Mouse (Mus musculus): Measurements from ENCODE around the gene Zc3h10. TPM values are rescaled to one million over a fixed set of nuclear protein-coding genes. Genes with fewer than 3 reads are reported as not detected.

Zc3h10 gene
- 10 to 100 TPM; 25.6 to 28.0 TPM for total RNA-seq (2023)

DNA sequence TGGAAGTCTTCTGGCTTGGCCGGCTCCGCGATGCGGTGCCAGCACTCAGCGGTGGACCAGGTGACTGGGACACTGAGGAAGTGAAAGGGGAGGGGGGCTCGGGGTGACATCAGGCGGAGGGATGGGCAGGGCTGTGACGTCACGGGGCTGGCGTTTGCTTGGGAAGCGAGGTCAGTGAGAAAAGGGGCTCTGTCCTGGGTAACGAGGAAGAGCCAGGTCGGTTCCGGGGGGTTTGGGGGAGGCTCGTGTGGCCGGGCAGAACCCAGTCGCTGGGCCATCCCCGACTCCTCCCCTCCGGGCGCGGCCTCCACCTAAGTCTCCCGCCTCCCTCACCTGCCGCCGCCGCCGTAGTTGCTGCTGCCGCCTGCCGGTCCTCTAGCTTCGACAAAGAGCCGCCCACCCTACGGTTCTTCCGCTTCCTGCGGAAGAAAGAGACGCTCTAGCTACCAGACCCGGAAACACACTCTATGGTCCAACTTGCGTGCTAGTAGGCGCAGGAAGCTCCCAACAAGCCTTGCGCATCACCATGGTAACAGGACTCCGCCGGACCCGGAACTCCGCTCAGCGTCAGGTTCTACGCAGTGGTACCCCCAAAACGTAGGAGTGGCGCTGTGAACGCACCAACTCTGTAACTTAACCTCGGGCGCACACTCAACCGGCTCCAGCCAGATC, at the start of gene Zc3h10:
Gene Zc3h10 (minus strand): TSS at position 414 of the 672 bp plus-strand sequence.

DNA sequence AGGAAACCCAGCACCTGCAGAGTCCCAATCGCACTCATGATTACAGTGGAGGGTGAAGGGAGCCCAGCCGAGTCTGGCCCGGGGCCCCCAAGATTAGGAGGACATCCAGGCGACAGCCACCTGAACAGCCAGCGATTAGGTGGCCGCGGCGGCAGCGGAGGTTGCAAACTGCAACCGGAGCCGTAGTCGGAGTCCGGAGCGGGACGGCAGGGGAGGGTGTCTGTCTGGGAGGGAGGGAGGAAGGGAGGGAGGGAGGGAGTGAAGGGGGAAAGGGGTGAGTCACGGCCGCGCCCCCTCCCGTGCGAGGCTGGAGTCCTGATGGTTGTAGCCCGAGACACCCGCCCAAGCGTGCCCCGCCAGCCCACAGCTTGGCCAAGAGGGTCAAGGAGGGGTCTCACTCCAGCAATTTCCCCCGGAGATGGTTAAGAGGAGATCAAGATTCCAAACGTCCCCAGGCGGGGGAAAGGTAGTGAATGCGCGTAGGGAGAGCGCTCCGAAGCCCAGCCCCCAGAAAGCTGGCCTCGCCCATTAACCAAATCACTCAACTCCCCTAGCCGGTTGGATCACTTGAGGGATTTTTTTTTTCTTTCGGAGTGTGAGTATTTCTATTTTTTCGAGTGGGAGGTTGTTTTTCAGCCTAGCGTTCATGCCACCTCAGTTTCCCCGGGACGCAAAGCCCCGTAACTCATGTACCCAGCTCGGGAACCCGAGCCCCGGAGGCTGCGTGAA, 42.1 kb upstream of the Zc3h10 start, which contains the start of gene Erbb3:
Gene Erbb3 (minus strand): TSS at position 189 of the 729 bp plus-strand sequence.

DNA sequence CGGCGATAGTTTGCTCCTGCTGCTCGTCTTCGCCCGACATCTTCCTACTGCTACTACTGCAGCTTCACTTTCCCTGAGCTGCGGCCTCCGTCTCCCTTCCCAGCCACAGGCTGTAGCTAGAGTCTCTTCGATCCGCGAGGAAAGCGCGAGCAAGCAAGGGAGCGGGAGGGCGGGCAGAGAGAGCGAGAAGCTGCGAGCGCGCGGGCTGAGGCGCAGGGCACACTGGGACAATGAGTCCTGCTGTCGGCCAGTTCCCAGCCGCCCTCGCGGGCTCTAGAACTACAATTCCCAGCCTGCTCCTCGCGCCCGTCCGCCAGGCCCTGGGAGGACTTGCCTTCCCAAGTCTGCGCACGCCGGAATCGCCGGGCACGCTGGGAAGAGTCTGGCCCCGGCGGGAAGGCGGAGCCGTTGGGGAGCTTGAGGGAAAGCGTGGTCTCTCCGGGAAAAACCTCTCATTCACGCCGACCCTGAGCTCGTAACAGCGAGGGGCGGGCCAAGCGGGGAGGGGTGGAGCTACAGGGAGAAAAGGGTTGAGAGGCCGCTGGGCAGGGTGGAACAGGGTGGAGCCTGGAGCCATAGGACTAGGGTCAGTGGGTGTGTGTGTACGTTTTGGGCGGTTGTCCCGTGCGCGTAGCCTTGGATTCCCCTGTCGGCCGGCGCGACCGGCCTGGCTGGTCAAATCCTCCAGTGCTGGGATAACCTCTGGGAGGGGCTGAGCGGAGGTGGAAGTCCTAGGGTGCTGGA, 18.4 kb upstream of the Zc3h10 start, which contains the start of gene Pa2g4:
Gene Pa2g4 (minus strand): TSS at position 200 of the 744 bp plus-strand sequence.

DNA sequence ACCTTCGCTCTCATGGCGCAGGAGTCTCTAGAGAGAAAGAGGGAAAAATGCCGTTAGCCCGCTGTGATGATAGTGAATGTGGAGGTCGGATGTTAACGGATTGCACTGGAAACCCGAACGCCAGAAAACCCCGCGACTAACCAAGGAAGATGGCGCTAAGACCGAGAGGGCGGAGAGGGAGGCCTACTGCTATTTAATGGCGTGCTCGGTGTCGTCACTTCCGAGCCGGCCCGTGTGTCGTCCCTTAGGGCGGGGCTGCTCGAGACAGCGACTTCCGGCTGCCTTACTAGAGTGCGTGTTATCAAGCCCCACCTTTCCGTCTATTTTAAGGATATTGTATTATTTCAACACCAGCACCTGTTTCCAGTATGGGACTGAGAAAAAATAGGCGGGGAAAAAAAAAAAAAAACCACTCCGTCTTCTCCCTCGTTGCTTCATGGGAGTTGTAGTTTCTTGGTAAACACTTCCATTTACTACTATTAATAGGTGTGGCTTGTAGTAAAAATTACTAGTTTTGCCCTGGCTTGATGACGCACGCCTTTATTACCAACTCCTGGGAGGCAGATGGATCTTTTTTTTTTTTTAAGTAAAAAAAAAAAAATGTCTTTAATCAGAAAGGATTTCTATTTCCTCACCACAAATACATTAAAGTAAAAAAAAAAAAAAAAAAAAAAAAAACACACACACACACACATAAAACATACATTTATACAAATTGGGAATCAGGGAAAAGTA, 1.5 kb upstream of the Zc3h10 start, which contains the start of gene Rpl41:
Gene Rpl41 (minus strand): TSS at position 359 of the 735 bp plus-strand sequence.

DNA sequence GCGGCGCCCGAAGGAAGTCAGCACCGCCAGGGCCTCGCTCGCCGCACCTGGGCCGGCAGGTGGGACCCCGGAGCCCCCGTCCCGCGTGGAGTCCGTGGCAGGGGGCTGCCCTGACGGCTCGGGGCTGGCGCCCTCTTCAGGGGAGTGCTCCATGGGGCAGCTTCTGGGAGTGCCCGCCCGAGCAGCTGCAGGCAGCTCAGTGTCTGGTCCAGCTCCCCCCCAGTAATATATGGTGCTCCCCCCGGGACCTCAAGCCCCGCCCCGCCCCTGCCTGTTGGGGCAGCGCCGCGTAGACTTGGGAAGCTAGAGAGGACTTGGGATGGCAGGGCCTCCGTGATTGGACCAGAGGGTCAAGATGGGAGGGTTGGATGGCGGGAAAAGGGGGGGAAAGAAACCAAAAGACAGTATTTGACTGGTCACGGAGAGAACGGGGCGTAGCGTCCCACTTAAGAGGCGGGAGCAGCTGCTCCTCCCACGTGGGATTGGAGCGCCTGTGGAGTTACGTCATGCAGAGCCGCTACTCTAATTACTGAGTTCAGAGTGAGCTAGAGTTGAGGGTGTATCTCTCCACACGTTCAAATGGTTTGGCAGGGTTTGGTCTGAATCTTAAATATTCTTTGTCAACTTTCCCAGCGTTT, 21.8 kb downstream of the Zc3h10 start, which contains the start of gene Esyt1:
Gene Esyt1 (minus strand): TSS at position 201 of the 638 bp plus-strand sequence.

DNA sequence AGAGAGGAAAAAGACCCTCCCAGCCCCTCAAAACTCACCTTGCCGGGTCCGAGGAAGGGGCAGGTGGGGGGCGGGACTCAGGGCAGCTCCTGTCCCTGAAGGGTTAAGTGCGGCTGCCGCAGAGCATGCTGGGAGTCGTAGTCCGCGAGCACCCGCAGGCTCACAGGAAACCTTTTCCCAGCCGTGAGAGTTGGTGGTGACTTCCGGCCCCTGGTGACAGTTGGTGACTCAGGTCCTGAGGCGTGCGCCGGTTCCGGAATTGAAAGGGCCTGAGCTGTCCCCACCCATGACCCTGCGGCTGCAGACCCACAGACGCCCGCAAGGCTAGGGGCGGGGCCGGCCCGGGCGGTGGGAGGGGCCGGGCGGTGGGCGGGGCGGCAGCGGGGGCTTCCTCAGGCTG, 49.0 kb downstream of the Zc3h10 start, which contains the start of gene Myl6b:
Gene Myl6b (minus strand): TSS at position 96 of the 400 bp plus-strand sequence.

DNA sequence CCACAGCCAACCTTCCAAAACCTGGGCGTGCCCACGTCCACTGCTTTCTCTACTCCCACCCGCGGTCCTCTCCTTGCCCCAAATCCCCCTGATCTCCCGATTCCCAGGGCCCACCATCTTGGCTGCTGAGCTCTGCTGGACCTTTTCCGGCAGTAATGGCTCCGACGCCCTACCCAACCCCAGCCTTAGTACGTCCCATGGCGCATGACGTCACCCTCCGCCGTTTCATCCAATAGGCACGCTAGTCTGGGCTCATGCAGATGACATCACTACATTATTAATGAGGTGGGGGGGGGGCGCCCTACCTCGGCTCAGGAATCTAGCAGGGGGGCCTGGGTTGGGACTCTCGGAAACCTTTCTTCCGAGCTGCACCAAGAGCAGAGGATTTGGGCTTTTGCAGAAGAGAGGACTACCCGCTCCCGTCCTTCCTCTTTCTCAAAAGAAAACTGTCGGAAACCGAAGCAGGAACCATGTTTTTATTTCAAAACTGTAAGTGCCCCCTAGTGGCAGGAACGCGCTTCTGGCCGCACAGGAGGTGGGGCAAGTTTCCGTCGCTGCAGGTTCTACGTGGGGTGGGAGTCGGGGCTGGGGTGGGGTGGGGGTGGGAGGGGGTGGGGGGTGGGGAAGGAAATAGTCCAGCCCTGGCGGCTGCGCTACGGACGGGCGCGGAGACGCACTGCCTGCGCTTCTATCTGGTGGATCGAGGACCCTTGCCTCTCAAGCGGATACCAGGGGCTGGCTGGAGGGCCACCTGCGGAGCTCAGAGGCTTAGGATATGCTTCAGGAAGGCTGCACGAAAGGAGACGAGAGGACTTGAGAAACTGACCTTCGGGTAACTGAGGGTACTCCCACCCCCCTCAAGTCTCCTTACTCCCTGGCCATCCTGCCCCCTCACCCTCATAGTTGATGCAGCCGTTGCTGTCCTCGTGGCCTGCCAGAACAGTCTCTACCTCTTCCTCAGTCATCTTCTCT, 53.6 kb downstream of the Zc3h10 start, which contains the start of gene Myl6:
Gene Myl6 (minus strand): TSS at position 451 of the 972 bp plus-strand sequence.

Other genes starting within 250 kb of the Zc3h10 start
- not detected for gene Il23a, start 249.0 kb downstream of the Zc3h10 start, total RNA-seq (2023)
- gene Pan2, start 244.4 kb downstream of the Zc3h10 start, total RNA-seq (2023), result 10 to 100 TPM; 27.4 to 30.6 TPM
- 10 to 100 TPM; 26.9 to 36.3 TPM for gene Cnpy2, start 225.3 kb downstream of the Zc3h10 start, total RNA-seq (2023)
- gene Cs, start 210.0 kb downstream of the Zc3h10 start, total RNA-seq (2023), result 100 to 1,000 TPM in 1 of 2 experiments, 10 to 100 TPM in 1; 93.2 to 107 TPM
- gene Coq10a, start 178.8 kb downstream of the Zc3h10 start, total RNA-seq (2023), result 10 to 100 TPM; 15.4 to 17.8 TPM
- 10 to 100 TPM; 35.0 to 42.4 TPM for gene Ankrd52, start 170.7 kb downstream of the Zc3h10 start, total RNA-seq (2023)
- not detected for gene Slc39a5, start 146.5 kb downstream of the Zc3h10 start, total RNA-seq (2023)
- 10 to 100 TPM; 31.6 to 43.5 TPM for gene Nabp2, start 136.3 kb downstream of the Zc3h10 start, total RNA-seq (2023)
- 10 to 100 TPM; 37.6 to 38.5 TPM for gene Rnf41, start 136.1 kb downstream of the Zc3h10 start, total RNA-seq (2023)
- gene Smarcc2, start 88.5 kb downstream of the Zc3h10 start, total RNA-seq (2023), result 10 to 100 TPM; 95.0 to 97.7 TPM
- gene Myl6, start 53.6 kb downstream of the Zc3h10 start, total RNA-seq (2023), result 1,000 to 10,000 TPM; 1,139 to 1,227 TPM
- 1 to 10 TPM in 1 of 2 experiments, under 1 TPM in 1; 0.98 to 1.8 TPM for gene Myl6b, start 49.1 kb downstream of the Zc3h10 start, total RNA-seq (2023)
- 100 to 1,000 TPM; 126 to 159 TPM for gene Esyt1, start 21.9 kb downstream of the Zc3h10 start, total RNA-seq (2023)
- 1,000 to 10,000 TPM; 1,597 to 1,656 TPM for gene Rpl41, start 1.5 kb upstream of the Zc3h10 start, total RNA-seq (2023)
- 10 to 100 TPM; 42.7 to 48.3 TPM for gene Pa2g4, start 18.2 kb upstream of the Zc3h10 start, total RNA-seq (2023)
- under 1 TPM; 0.49 to 0.58 TPM for gene Erbb3, start 41.9 kb upstream of the Zc3h10 start, total RNA-seq (2023)
- gene Rps26, start 79.0 kb upstream of the Zc3h10 start, total RNA-seq (2023), result 100 to 1,000 TPM; 471 to 533 TPM
- not detected for gene Ikzf4, start 98.2 kb upstream of the Zc3h10 start, total RNA-seq (2023)
- 1 to 10 TPM; 2.3 to 3.2 TPM for gene Suox, start 126.3 kb upstream of the Zc3h10 start, total RNA-seq (2023)
- 100 to 1,000 TPM; 110 to 114 TPM for gene Rab5b, start 148.5 kb upstream of the Zc3h10 start, total RNA-seq (2023)
- 1 to 10 TPM; 1.6 to 2.2 TPM for gene Pmel, start 156.4 kb upstream of the Zc3h10 start, total RNA-seq (2023)
- 10 to 100 TPM; 74.7 to 85.8 TPM for gene Cdk2, start 157.3 kb upstream of the Zc3h10 start, total RNA-seq (2023)
- gene Dgka, start 197.1 kb upstream of the Zc3h10 start, total RNA-seq (2023), result 10 to 100 TPM; 50.1 to 52.9 TPM
- 10 to 100 TPM; 18.5 to 21.6 TPM for gene Pym1, start 200.1 kb upstream of the Zc3h10 start, total RNA-seq (2023)
- gene Mmp19, start 243.1 kb upstream of the Zc3h10 start, total RNA-seq (2023), result 1 to 10 TPM; 4.4 to 6.1 TPM

All from neutrophil, adult 59 days (primary cell).